Mouse (Mus musculus) c-Kit-positive CD71-positive TER-119-positive erythroid progenitor cells, embryonic 14.5 days (primary cell): ENCODE data around the gene Urm1.
"Not testable (repeated sequence)": the region's sequence is repeated elsewhere in the genome, so short reads cannot be mapped to it uniquely, and the experiment has no call there.

Source experiments
- DNase-seq: peaks from one replicate; pipeline ENCODE4 v3.0.0-alpha.2; 2013; ENCODE audit warnings: low spot score

Gene Urm1

DNA sequence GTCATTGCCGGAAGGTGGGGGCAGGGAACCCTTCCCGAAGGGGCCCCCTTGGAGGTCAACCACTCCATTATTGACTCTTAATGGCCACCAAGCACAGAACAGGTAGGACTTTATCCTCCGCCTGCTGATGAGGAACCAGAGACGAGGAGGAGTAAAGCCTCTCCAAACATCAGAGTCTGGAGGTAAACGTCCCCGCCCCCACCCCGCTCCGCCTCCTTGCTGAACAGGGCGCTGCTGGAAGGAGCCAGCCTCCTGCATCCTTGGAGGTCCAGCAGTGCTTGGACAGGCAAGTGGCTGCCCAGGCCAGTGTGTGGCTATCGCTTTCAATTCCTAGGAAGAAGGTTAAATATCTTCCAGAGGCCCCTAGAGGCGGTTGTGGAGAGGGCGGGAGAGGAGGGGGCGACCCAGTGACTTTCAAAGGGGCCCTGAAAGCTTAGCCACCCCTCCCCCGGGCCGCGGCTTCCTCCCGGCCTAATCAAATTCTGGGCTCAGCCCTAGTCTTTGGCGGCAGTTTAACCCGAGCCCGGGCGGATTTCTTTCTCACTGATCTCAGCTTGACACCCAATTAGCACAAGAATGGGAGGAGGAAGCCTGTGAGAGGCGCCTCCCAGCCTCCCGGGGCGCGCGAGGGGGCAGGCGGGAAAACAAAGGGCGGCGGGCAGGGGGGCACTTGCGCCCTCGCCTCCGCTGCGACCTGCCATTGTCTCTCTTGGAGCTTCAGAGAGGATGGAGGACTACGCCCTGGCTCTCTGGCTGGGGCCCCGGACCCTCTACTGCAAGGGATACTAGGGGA is at the start of gene Urm1:
Gene Urm1 (plus strand): TSS at position 51 of the 793 bp plus-strand sequence.
- peak; percentile 45 for DNase-seq

DNA sequence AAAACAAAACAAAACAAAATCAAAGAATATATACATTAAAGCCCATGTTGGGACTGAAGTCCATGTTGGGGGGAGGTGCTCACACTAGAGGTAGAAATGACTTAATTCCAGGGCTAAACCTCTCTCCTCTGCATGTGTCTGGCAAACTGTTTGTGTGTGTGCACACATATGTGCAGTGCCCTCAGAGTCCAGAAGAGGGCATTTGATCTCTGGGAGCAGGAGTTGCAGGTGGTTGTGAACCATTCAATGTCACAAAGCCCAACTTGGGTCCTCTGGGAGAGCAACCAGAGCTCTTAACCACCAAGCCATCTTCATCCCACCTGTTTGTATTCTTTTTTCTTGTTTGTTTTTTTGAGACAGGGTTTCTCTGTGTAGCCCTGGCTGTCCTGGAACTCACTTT is 49.7 kb upstream of the Urm1 start:
- no peak for DNase-seq

DNA sequence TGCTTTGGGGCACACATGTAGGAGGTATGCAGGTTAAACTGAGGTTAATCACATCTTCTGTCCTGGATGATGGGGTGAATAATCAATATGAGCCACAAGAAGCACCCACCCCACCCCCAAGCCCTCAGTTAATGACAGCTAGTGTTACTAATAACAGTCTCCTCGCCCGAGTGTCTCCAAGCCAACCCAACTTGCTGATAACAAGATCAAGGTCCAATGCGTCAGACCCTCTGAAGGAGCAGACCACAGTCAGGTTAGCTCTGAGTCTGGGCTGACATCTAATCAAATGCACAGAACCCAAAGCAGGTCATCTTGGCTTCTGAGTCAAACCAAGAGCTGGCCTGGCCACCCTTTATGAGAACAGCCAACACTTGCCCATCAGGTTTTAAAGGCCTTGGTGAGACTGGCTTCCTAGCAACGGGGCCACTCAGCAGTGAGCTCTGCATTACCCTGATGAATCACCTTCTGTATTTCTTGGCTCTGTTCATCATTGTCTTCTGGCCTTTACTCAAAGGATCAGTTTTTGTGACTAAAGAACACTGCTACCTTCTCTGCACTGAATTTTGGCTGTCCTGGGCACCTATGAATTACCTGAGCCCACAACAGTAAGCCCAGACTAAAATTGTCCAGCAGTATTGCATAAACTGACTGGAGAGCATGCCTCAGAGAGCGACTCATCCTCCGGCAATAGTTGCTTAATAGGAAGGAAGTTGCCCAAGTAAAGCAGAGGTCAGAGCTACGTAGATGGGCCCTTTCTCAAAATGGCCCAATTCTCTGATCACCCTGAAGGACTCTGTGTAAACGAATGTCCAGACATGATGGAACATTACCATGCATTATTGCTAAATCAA is 48.0 kb upstream of the Urm1 start:
- no peak for DNase-seq

DNA sequence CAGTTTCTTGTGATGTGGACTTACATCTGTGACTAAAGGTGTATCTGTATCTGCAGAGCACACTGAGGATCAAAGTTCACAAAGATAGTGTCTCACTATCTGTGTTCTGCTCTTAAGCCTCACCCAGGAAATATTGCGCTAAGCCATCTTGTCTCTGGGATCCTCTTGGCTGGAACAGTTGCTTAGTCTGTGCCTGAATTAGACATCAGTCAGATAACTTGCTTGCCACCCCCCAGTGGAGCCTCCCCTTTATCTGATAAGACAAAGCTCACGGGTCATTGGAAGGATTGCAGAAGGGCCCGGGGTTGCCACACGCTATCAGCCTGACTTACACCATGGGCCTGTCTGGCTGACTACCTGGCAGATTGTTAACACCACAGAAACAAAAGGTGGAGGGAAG is 46.6 kb upstream of the Urm1 start:
- DNase-seq: no peak

DNA sequence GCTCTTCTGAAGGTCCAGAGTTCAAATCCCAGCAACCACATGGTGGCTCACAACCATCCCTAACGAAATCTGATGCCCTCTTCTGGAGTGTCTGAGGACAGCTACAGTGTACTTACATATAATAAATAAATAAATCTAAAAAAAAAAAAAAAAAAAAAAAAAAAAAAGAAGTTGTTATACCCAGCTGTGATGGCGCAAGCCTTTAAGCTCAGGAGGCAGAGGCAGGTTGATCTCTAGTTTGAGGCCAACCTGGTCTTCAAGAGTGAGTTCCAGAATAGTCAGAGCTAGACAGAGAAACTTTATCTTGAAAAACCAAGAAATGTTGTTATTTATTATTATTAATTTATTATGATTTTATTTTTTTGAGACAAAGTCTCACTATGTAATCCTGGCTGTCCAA is 38.6 kb upstream of the Urm1 start:
- not testable (repeated sequence) for DNase-seq

DNA sequence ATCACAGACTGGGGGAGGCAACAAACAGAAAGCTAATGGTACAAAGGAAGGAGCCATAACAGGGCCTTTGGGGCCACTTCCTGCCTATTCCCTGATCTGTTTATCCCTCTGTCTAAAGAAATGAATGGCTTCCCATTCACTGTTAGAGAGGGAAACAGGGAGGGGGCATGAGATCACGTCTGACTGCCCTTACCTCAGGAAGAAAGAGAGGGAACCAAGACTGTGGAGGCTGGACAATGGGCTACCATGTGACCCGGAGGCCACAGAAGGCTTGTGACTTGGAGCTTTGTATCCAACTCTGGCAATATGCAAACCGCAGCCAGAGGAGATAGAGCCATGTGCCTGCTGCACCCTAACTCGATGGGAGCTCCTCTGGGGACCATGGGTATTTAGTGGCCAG is 35.6 kb upstream of the Urm1 start:
- no peak for DNase-seq

DNA sequence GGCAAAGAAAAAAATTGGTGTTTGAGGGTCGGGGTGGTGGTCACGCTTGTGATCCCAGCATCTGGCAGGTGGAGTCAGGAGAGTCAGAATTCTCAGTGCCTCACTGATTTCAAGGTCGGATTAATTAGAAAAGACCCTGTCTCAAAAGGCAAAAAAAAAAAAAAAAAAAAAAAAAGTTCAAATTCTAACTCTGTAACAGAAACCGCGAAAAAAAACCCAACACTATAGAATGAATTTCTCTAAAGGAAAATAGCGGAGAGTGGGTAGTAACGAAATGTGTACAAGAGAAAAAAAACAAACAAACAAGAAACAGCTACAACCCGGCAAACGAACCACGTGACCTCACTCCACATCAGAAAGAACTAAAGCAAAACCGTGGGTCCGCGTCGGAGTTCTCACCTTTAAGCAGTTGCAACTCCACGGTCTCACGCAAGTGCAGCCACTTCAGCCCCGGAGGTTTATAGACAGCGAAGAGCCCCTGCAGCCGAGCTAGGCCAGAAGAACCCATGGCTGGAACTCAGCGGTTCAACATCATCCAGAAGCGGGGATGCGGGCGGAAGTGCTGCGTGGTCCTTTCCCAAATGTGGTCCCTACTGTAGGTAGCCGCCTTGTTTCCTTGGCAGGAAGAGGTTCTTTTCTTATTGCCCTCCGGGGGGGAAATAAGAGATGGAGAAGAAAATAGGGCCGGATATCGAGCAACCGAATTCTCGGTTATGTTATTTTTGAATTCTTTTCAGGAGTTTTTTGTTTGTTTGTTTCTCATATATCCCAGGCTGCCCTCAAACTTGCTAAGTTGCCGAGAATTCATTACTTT is 32.6 kb upstream of the Urm1 start, which contains the start of gene Coq4:
Gene Coq4 (plus strand): TSS at position 390 of the 814 bp plus-strand sequence.
- peak; percentile 94 for DNase-seq

DNA sequence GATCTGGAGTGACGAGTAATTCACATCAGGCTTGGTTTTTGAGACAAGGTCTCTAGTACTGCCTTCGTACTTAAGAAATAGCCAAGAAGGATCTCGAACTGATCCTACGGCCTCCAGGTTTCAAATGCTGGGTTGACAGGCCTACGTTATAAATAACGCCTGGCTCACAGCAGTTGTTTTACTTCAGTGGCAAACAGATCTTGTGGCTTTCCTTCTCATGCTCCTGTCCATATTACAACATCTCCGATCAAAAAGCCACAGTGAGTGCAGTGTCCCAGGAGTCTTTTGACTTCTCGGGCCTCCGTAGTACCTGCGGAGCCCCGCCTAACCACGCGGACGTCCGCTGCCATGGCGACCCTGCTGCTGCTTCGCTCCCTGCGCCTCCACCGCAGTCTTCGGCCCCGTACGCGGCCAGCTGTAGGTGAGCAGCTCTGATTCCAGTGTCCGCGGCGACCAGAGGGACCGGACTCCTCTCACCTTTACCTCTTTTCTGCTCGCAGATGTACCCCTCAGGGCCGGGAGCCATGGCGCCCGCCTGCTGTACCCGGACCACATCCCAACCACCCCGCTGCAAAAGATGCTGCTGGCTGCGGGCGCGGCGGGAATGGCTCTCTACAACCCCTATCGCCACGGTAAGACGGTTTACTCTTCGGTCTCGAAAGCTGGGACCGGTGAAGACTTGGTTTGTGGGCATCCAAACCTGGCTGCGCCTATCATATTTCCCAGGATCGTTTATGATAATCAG is 31.8 kb upstream of the Urm1 start, which contains the start of gene Trub2:
Gene Trub2 (minus strand): TSS at position 566 of the 745 bp plus-strand sequence.
- DNase-seq: peak; percentile 81

DNA sequence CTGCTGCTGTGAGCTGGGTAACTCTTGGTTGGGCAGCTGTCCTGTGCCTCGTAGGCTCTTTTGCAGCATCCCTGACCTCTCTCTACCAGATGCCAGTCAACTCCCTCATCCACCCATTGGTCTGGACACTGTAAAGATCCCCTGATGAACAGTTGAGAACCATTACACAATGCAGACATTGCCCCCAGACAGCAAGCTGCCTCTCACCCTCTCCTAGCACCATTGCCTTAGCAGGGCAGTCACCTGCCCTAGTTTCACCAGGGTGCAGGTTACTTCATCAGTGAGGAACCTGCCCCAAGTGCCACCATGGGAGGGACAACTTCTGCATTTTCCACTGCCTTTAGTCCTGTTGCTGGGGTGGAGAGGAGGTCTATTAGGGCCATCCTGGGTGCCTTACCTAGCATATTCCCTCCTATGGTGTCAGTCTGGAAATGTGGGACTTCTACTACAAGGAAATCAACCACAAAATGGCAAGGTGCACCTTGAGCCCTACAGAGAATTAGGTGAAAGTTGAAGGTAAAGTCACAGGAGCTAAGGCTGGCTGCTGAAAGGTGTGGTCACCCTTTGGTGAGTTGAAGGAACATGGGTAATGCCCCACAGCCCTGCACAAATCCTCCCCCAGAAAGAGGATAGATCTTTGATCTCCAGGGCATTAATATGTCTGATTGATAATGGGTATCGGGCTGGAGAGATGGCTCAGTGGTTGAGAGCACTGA is 26.9 kb upstream of the Urm1 start:
- DNase-seq: no peak

DNA sequence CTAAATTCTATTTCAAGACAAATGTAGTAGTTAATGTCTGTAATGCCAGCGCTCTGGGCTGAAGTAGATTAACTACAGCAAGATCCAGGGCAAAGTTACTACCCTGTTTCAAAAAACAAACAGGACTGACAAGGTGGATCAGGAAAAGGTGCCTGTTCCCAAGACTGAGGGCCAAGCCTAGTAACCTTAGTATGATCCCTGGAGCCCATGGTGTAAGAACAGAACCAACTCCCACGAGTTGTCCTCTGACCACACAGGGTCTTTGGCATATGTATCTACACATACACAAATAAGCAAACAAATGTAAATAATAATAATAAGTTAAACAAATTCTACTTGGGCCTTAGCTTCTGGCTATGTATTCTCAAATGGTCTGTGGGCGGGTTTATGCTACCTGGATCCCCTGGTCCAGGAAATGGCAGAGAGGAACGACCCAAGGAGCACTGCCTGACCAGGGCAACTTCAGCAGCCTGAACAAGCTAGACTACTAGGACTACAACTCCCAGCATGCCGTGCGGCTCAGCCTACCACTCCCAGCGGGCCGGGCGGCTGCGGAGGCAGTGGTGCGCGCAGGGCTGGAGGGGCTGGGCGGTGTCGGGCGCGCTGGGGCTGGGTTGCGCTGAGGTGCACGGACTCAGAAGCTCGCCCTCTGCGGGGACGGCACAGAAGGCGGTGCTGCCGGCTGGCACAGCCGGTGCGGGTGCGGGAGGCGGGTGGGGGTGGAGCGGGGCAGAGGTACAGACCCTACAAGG is 17.6 kb upstream of the Urm1 start, which contains the start of gene Slc27a4:
Gene Slc27a4 (plus strand): TSS at position 560 of the 752 bp plus-strand sequence.
- DNase-seq: peak; percentile 81

DNA sequence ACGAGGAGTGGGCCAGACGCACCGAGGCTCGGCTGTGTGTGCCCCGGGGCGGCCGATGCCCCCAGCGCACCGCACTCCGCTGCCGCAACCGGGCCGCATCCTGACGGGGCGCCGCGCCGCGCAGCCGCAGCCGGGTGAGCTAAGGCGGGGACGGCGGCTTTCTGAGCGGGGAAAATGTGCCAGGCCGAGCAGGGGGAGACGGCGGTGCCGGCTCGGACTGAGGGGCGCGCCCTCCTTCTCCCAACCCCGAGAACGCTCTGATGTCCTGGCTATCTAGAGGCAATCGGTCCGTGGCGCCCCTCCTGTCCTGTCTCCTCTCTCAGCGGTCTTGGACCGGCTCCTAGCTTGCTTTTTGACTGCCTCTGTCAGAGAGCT is 17.1 kb upstream of the Urm1 start:
- peak; percentile 12 for DNase-seq

DNA sequence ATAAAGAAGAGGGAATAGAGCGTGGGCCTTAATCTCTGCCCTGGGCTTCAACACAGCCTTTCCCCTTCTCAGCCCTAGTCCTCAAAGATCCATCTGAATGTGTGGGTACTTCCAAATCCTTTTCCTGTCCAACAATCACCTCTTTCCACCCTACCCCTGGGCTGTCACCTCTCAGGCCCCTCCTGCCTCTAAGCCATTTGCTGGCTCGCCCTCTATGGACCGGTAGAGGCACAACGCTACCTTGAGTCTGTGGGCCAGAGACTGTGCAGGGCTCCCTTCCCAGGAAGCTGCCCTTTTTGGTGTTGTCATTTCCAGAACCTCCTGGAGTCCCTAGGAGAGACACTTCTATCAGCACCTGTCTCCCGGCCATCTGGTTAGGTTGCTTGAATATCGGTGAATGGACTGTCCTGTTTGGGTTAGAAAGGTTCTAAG is 16.5 kb upstream of the Urm1 start:
- DNase-seq: peak; percentile 18

DNA sequence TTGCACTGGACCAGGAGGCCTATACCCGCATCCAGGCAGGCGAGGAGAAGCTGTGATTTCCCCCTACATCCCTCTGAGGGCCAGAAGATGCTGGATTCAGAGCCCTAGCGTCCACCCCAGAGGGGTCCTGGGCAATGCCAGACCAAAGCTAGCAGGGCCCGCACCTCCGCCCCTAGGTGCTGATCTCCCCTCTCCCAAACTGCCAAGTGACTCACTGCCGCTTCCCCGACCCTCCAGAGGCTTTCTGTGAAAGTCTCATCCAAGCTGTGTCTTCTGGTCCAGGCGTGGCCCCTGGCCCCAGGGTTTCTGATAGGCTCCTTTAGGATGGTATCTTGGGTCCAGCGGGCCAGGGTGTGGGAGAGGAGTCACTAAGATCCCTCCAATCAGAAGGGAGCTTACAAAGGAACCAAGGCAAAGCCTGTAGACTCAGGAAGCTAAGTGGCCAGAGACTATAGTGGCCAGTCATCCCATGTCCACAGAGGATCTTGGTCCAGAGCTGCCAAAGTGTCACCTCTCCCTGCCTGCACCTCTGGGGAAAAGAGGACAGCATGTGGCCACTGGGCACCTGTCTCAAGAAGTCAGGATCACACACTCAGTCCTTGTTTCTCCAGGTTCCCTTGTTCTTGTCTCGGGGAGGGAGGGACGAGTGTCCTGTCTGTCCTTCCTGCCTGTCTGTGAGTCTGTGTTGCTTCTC is 4.0 kb upstream of the Urm1 start:
- no peak for DNase-seq

DNA sequence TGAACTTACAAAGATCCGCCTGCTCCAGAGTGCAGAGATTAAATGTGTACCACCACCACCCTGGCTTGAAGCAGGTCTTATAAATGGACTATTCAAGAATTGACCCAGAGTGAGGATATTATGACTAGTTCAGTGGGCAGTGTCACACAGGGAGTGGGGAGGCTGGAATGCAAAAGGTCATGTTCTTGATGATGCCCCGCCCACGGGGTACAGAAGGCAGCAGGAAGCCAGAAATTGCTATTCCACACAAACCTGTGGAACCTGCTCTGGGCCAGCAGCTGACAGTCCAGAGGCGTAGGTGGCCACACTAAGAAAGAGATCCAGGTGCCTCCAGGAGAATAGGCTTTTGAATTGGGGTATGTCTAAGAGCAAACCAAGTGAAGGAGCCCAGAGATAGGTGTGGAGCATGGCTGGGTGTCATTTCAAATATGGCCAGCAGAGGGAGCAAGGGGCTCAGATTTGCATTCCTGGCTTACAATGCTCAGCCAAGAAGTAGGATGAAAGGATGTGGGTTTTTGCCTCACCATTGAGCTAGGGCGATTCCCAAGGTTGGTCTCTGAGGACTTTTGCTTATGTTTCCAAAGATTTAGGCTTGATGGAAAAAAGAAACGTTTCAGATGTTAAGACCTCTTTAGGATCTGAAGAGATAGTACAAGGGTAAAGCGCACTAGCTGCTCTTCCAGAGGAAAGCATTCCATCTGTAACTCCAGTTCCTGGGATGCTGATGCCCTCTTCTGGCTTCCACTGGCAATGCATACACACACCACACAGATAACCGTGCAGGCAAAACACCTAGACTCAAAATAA is 2.2 kb upstream of the Urm1 start:
- DNase-seq: peak; percentile 74

DNA sequence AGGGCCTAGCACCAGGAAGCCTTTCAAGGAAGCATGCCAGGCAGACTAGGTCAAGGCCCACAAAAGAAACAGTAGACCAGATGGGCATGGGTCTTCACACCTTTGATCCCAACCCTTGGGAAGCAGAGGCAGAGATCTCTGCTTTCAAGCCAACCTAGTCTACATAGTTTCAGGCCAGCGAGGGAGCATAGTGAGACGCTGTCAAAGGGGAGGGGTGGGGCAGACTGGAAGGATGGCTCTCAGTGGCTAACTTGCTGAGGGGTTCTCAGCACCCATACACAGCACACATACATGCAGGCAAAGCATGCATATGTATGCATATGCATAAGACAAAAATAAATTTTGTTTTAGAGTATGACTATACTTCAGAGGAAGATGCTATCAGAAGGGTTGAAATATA is 512 bp upstream of the Urm1 start:
- no peak for DNase-seq

DNA sequence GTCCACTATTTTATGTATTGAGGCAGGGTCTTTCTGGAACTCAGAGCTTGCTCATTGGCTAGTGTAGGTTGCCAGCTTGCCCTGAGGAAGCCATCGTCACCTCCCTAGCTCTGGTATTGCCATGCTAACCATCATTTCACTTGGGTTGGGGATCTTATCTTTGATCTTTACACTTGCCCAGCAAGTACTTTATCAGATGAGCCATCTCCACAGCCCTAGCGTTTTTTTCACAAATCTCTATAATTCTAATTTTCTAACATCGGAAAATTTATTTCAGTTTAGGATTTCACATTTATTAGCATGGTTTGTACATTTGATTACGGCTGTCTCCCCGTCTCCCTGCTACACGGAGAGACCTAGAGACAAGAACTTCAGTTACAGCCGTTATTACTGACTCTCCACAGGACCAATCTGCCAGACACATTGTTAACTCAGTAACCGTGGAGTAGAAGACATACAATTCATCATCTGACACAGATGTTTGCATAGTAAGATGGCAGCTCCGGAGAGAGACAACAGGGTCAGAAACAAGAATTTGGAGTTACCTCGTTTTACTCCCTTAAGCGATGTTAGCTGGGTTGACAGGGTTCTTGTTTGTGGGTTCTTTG is 6.5 kb downstream of the Urm1 start:
- DNase-seq: no peak

DNA sequence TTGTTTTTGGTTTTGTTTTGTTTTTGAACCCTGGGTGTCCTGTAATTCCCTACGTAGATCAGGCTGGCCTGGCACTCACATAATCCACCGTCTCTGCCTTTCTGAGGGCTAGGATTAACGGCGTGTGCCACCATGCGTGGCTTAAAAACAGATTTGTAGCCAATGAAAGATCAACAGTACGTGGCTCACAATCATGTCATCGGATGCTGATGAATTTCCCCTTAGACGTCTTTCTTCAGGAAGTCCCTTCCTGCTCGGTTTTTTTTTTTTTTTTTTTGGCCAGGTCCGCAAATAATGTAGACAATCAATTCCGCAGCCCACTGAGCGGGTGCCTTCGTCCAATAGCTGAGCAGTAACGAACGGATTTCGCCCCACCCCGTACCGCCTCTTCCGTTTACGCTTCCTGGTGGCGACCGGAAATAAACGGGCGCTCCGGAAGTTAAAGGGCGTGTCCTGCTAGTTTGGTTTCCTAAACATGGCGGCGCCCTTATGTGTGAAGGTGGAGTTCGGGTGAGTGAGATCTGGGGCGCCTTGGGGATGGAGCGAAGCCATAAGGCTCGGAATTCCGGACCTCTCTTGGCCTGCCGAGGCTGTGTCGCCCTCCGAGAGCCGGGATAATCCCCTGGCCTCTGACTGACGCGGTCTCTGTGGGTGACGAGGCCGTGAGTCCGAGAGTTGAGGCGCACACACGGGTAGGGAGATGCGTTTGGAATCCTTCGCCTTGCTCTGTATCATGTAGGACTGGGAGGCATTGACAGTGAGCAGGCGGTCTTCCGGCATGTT is 7.2 kb downstream of the Urm1 start:
- DNase-seq: peak; percentile 96
